Mouse (Mus musculus) thymus, adult 18-20 months (tissue): ENCODE results near the gene Caskin1.

Experiments used
- DNase-seq, 2 experiments: peaks; one replicate each; pipeline ENCODE4 v3.0.0; 2022; ENCODE audit warnings: mixed read lengths in 2 of 2

The Caskin1 gene

GRCm38 (mm10) chr17:24533099-24533992, 44.9 kb downstream of the Caskin1 start:
- peak; percentile 74 to 77 for DNase-seq

- no peak for DNase-seq
Observed at GRCm38 (mm10) chr17:24534160-24534718, 45.8 kb downstream of the Caskin1 start, which contains the start of gene Rab26. Gene Rab26 (minus strand): TSS chr17:24534210.

- no peak for DNase-seq
Observed at GRCm38 (mm10) chr17:24535300-24535699, 46.9 kb downstream of the Caskin1 start.

GRCm38 (mm10) chr17:24537536-24537935, 49.1 kb downstream of the Caskin1 start:
- DNase-seq = no peak

GRCm38 (mm10) chr17:24538950-24539349, 50.5 kb downstream of the Caskin1 start:
- DNase-seq = no peak

GRCm38 (mm10) chr17:24540375-24540774, 52.0 kb downstream of the Caskin1 start:
- no peak for DNase-seq

- no peak for DNase-seq
Observed at GRCm38 (mm10) chr17:24544613-24545012, 56.2 kb downstream of the Caskin1 start.

- DNase-seq = no peak
Observed at GRCm38 (mm10) chr17:24545247-24545646, 56.8 kb downstream of the Caskin1 start.

- no peak for DNase-seq
Observed at GRCm38 (mm10) chr17:24546234-24546633, 57.8 kb downstream of the Caskin1 start.

- no peak for DNase-seq
Observed at GRCm38 (mm10) chr17:24548435-24548834, 60.0 kb downstream of the Caskin1 start.

- peak in 1 of 2 experiments; percentile 51 for DNase-seq
Observed at GRCm38 (mm10) chr17:24548921-24549617, 60.7 kb downstream of the Caskin1 start.

GRCm38 (mm10) chr17:24549618-24550415, 61.4 kb downstream of the Caskin1 start, which contains the start of gene Pkd1:
Gene Pkd1 (plus strand): TSS chr17:24549834.
- DNase-seq = peak; percentile 99

- peak; percentile 57 to 59 for DNase-seq
Observed at GRCm38 (mm10) chr17:24550416-24551049, 62.1 kb downstream of the Caskin1 start.

GRCm38 (mm10) chr17:24551050-24551444, 62.6 kb downstream of the Caskin1 start:
- DNase-seq = no peak

GRCm38 (mm10) chr17:24557091-24557490, 68.7 kb downstream of the Caskin1 start:
- DNase-seq = no peak
